Mouse (Mus musculus): ENCODE measurements around the gene Txn1. TPM values are rescaled to one million over a fixed set of nuclear protein-coding genes. Genes with fewer than 3 reads are reported as not detected.

Gene Txn1
- polyA plus RNA-seq, 1 experiment from 2014 or later, result 307 TPM

- no peak overlapping the region for H3K9ac ChIP-seq (ENCODE audit: low read depth, low read length)
- ATAC-seq, result peak; percentile 79; the same call in 1 of the 2 replicates
- H3K4me2 ChIP-seq (ENCODE audit: low read length), result no peak overlapping the region
- WGBS, result 22% methylated on average over 3 of the region's 3 CpGs
- H3K4me3 ChIP-seq (ENCODE audit: low read depth, low read length), result no peak overlapping the region
- peaks cover 2% of the 10 kb centered on the region; the same call in 1 of the 2 replicates for H3K4me1 ChIP-seq (ENCODE audit: control insufficient read depth, insufficient read depth, low read length)
- H3K27me3 ChIP-seq (ENCODE audit: control insufficient read depth, insufficient read depth, low read depth, low read length), result no peaks in the 10 kb centered on the region
- H3K27ac ChIP-seq (ENCODE audit: low read length), result no peak overlapping the region
- H3K9me3 ChIP-seq (replicated peaks; ENCODE audit: control insufficient read depth, low read length, poor library complexity, severe bottlenecking), result no peaks in the 10 kb centered on the region; the same call in 1 of the 2 replicates
- H3K36me3 ChIP-seq (ENCODE audit: control insufficient read depth, insufficient read depth, low read length), result no peaks in the 10 kb centered on the region
Measured at GRCm38 (mm10) chr4:57927464-57928205, 28.6 kb downstream of the Txn1 start.

- WGBS, result 78% methylated on average over 6 of the region's 6 CpGs
- no peaks in the 10 kb centered on the region for H3K9me3 ChIP-seq (replicated peaks; ENCODE audit: control insufficient read depth, low read length, poor library complexity, severe bottlenecking)
- no peaks in the 10 kb centered on the region for H3K27me3 ChIP-seq (ENCODE audit: control insufficient read depth, insufficient read depth, low read depth, low read length)
- ATAC-seq, result no peak
- H3K27ac ChIP-seq (ENCODE audit: low read length), result no peak overlapping the region
- H3K4me1 ChIP-seq (ENCODE audit: control insufficient read depth, insufficient read depth, low read length), result peaks cover 7% of the 10 kb centered on the region
- no peak overlapping the region for H3K4me2 ChIP-seq (ENCODE audit: low read length)
- no peak overlapping the region for H3K4me3 ChIP-seq (ENCODE audit: low read depth, low read length)
- no peak overlapping the region for H3K9ac ChIP-seq (ENCODE audit: low read depth, low read length)
- H3K36me3 ChIP-seq (ENCODE audit: control insufficient read depth, insufficient read depth, low read length), result no peaks in the 10 kb centered on the region
Measured at GRCm38 (mm10) chr4:57924556-57925071, 31.6 kb downstream of the Txn1 start.

- H3K27me3 ChIP-seq (ENCODE audit: control insufficient read depth, insufficient read depth, low read depth, low read length), result no peaks in the 10 kb centered on the region
- ATAC-seq, result 0 out of 2 replicates have a peak, but pooled peaks have one; percentile 39
- 25% methylated on average over 5 of the region's 5 CpGs for WGBS
- H3K4me2 ChIP-seq (ENCODE audit: low read length), result no peak overlapping the region
- no peaks in the 10 kb centered on the region for H3K9me3 ChIP-seq (replicated peaks; ENCODE audit: control insufficient read depth, low read length, poor library complexity, severe bottlenecking)
- H3K9ac ChIP-seq (ENCODE audit: low read depth, low read length), result 0 out of 2 replicates have a peak overlapping the region, but pooled peaks have one; percentile 30
- no peak overlapping the region for H3K27ac ChIP-seq (ENCODE audit: low read length)
- no peaks in the 10 kb centered on the region for H3K36me3 ChIP-seq (ENCODE audit: control insufficient read depth, insufficient read depth, low read length)
- H3K4me3 ChIP-seq (ENCODE audit: low read depth, low read length), result no peak overlapping the region
- peaks cover 7% of the 10 kb centered on the region for H3K4me1 ChIP-seq (ENCODE audit: control insufficient read depth, insufficient read depth, low read length)
Measured at GRCm38 (mm10) chr4:57922171-57922570, 34.0 kb downstream of the Txn1 start.

- no peak overlapping the region for H3K27ac ChIP-seq (ENCODE audit: low read length)
- no peak for ATAC-seq
- no peak overlapping the region for H3K4me2 ChIP-seq (ENCODE audit: low read length)
- H3K4me3 ChIP-seq (ENCODE audit: low read depth, low read length), result no peak overlapping the region
- H3K4me1 ChIP-seq (ENCODE audit: control insufficient read depth, insufficient read depth, low read length), result peaks cover 7% of the 10 kb centered on the region
- H3K36me3 ChIP-seq (ENCODE audit: control insufficient read depth, insufficient read depth, low read length), result no peaks in the 10 kb centered on the region
- no peaks in the 10 kb centered on the region for H3K27me3 ChIP-seq (ENCODE audit: control insufficient read depth, insufficient read depth, low read depth, low read length)
- 73% methylated on average over 1 of the region's 1 CpGs for WGBS
- H3K9me3 ChIP-seq (replicated peaks; ENCODE audit: control insufficient read depth, low read length, poor library complexity, severe bottlenecking), result no peaks in the 10 kb centered on the region
- no peak overlapping the region for H3K9ac ChIP-seq (ENCODE audit: low read depth, low read length)
Measured at GRCm38 (mm10) chr4:57920522-57920921, 35.7 kb downstream of the Txn1 start.

GRCm38 (mm10) chr4:57919494-57920423 lies 36.5 kb downstream of the Txn1 start:
- Histone ChIP-seq H3K27me3 (ENCODE audit: control insufficient read depth, insufficient read depth, low read depth, low read length) (no peaks in the 10 kb centered on the region), H3K9ac (ENCODE audit: low read depth, low read length) (no peak overlapping the region), H3K36me3 (ENCODE audit: control insufficient read depth, insufficient read depth, low read length) (no peaks in the 10 kb centered on the region), H3K4me2 (ENCODE audit: low read length) (no peak overlapping the region), H3K4me1 (ENCODE audit: control insufficient read depth, insufficient read depth, low read length) (peaks cover 7% of the 10 kb centered on the region), H3K9me3 (replicated peaks; ENCODE audit: control insufficient read depth, low read length, poor library complexity, severe bottlenecking) (no peaks in the 10 kb centered on the region), H3K4me3 (ENCODE audit: low read depth, low read length) (no peak overlapping the region), H3K27ac (ENCODE audit: low read length) (no peak overlapping the region)
- 13% methylated on average over 8 of the region's 8 CpGs for WGBS
- ATAC-seq, result no peak

- Histone ChIP-seq H3K4me2 (ENCODE audit: low read length) (no peak overlapping the region), H3K27me3 (ENCODE audit: control insufficient read depth, insufficient read depth, low read depth, low read length) (no peaks in the 10 kb centered on the region), H3K9ac (ENCODE audit: low read depth, low read length) (no peak overlapping the region), H3K9me3 (replicated peaks; ENCODE audit: control insufficient read depth, low read length, poor library complexity, severe bottlenecking) (no peaks in the 10 kb centered on the region), H3K4me1 (ENCODE audit: control insufficient read depth, insufficient read depth, low read length) (no peaks in the 10 kb centered on the region), H3K36me3 (ENCODE audit: control insufficient read depth, insufficient read depth, low read length) (no peaks in the 10 kb centered on the region), H3K4me3 (ENCODE audit: low read depth, low read length) (no peak overlapping the region), H3K27ac (ENCODE audit: low read length) (no peak overlapping the region)
- 80% methylated on average over 4 of the region's 4 CpGs for WGBS
- no peak for ATAC-seq
Measured at GRCm38 (mm10) chr4:57916711-57917110, 39.5 kb downstream of the Txn1 start.

GRCm38 (mm10) chr4:57916201-57916661 lies 40.0 kb downstream of the Txn1 start, which contains the start of gene D630039A03Rik:
TSS of gene D630039A03Rik (minus strand) at chr4:57916297.
- Histone ChIP-seq H3K36me3 (ENCODE audit: control insufficient read depth, insufficient read depth, low read length) (no peaks in the 10 kb centered on the region), H3K9me3 (replicated peaks; ENCODE audit: control insufficient read depth, low read length, poor library complexity, severe bottlenecking) (no peaks in the 10 kb centered on the region), H3K4me1 (ENCODE audit: control insufficient read depth, insufficient read depth, low read length) (no peaks in the 10 kb centered on the region), H3K4me2 (ENCODE audit: low read length) (no peak within 1 kb of the TSS), H3K27ac (ENCODE audit: low read length) (no peak within 1 kb of the TSS), H3K27me3 (ENCODE audit: control insufficient read depth, insufficient read depth, low read depth, low read length) (no peaks in the 10 kb centered on the region), H3K9ac (ENCODE audit: low read depth, low read length) (no peak within 1 kb of the TSS), H3K4me3 (ENCODE audit: low read depth, low read length) (no peak within 1 kb of the TSS)
- no peak for ATAC-seq
- WGBS, result 28% methylated on average over 9 of the region's 9 CpGs

GRCm38 (mm10) chr4:57915216-57915965 lies 40.8 kb downstream of the Txn1 start:
- Histone ChIP-seq H3K4me2 (ENCODE audit: low read length) (no peak overlapping the region), H3K9me3 (replicated peaks; ENCODE audit: control insufficient read depth, low read length, poor library complexity, severe bottlenecking) (no peaks in the 10 kb centered on the region), H3K9ac (ENCODE audit: low read depth, low read length) (no peak overlapping the region), H3K27me3 (ENCODE audit: control insufficient read depth, insufficient read depth, low read depth, low read length) (no peaks in the 10 kb centered on the region), H3K4me1 (ENCODE audit: control insufficient read depth, insufficient read depth, low read length) (no peaks in the 10 kb centered on the region), H3K4me3 (ENCODE audit: low read depth, low read length) (no peak overlapping the region), H3K36me3 (ENCODE audit: control insufficient read depth, insufficient read depth, low read length) (no peaks in the 10 kb centered on the region), H3K27ac (ENCODE audit: low read length) (no peak overlapping the region)
- WGBS, result 41% methylated on average over 17 of the region's 17 CpGs
- 0 out of 2 replicates have a peak, but pooled peaks have one; percentile 41 for ATAC-seq

Measured in midbrain, embryonic 16.5 days (tissue).